Mouse (Mus musculus) gastrocnemius, postnatal 4 days (tissue): Measurements from ENCODE around the gene Arhgef10l. TPM values are rescaled to one million over a fixed set of nuclear protein-coding genes. Genes with fewer than 3 reads are reported as not detected.

Experiments used
- DNase-seq, 2 experiments: peaks; one replicate each; pipeline ENCODE4 v3.0.0; 2021 to 2022; ENCODE audit warnings: low spot score in 2 of 2, mixed read lengths in 2 of 2
- long read RNA-seq, 2 experiments: library from polyadenylated mRNA; stranded (forward); transcript quantifications; one replicate each; pipeline ENCODE4 v2.0.0; 2021
- total RNA-seq, 2 experiments: library from RNA; stranded (reverse); gene quantifications; 2 replicates each; pipeline ENCODE4 v1.2.3; 2021

Arhgef10l gene
- 10 to 100 TPM; 53.6 to 54.6 TPM for total RNA-seq
- long read RNA-seq, experiment 1, full-length matches to known transcripts: 11 of 83 reads
- long read RNA-seq, experiment 1, partial matches to known transcripts: 25 of 83 reads
- long read RNA-seq, experiment 1, other reads (novel, unspliced or antisense): 47 of 83 reads
- long read RNA-seq, experiment 2, full-length matches to known transcripts: 9 of 101 reads
- long read RNA-seq, experiment 2, partial matches to known transcripts: 31 of 101 reads
- long read RNA-seq, experiment 2, other reads (novel, unspliced or antisense): 61 of 101 reads

DNA sequence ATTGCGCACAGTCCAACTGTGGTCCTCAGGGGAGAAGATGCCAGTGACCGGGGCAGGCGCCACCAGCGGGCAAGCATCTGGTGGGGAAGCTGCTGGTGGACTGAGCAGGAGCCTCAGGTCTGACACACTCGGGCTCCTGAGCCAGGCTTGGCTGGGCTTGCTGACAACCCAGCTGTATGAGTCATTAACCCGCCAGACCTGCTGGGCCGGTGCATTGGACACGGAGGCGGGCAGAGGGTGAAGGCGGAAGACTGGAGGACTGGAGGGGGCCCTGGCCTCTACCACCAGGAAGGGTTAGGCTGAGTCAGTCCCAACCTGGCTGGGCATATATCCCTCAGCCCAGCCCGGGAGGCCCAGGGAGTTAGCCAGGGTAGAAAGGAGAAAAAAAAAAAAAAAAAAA lies at the start of gene Arhgef10l:
Gene Arhgef10l (minus strand): TSS at position 253 of the 400 bp plus-strand sequence.
- no peak for DNase-seq

DNA sequence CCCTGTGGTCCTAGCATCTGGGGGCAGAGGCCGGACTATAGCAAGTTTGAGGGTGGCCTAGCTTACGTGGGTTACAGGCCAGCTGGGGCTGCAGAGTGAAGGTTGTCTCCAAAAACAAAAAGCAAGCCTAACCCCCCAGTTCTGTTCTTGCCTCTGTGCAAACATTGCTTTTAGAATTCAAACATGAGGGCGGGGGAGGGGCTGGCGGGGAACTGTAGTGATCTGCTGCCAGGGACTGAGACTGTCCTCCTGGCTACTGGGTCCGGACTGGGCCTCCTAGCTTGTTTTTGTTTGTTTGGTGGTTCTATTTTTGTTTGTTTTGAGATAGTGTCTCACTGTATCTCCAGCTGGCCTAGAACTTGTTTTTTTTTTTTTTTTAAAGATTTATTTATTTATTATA lies 48.8 kb upstream of the Arhgef10l start:
- no peak for DNase-seq

GRCm38 (mm10) chr4:140713480-140714365 lies 47.9 kb upstream of the Arhgef10l start:
- peak; percentile 90 to 91 for DNase-seq

- no peak for DNase-seq
These were observed 45.5 kb upstream of the Arhgef10l start for GRCm38 (mm10) chr4:140711360-140711759.

GRCm38 (mm10) chr4:140710781-140711180 lies 45.0 kb upstream of the Arhgef10l start:
- DNase-seq: no peak

DNA sequence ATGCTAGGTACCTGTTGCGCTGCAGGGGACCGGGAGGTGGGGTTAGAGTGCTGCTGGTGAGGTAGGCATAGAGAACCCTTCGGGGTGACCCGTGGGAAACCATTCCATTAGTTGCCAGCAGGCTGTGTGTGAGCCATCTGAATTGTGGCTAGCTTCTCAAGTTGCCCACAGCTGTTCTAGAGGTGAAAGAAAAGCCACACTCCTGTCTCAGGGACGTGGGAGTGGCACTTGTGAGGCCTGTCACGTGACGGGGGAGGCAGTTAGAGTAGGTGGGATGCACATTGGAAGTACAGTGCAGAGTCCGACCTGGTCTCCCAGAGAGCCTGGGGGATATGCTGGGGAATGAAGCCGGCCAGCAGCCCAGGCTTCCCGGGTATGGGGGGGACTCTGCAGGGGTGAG lies 43.8 kb upstream of the Arhgef10l start:
- DNase-seq: no peak

- DNase-seq: no peak
These were observed 43.3 kb upstream of the Arhgef10l start for GRCm38 (mm10) chr4:140709111-140709510.

DNA sequence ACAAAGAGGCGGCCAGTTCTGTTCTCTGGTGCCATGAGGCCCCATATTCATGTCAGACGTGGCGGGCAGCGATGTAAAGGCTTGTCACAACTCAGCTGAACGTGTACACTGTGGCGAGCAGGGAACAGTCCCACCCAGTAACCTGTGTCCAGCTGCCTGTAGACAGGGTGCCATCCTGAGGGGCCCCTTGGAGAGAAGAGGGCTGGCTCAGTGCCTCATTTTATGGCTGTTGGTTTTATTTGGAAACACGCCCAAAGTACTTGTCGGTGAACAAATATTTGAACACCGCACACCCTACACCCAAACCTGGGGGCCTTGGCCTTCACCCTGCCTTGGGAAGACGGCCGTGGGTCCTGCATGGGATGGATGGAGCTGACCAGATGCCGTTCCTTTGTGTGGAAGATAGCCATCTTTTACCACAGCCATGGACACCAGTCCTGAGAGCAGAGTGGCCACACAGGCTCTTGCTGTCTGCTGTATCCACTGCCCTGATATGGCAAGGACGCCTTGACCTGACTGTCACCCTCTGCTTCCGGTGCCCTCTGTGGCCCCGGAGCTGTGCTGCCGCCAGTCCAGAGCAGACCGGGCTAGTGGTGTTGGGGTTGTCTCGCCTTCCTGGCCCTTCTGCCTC lies 42.6 kb upstream of the Arhgef10l start:
- no peak for DNase-seq

- no peak for DNase-seq
These were observed 41.8 kb upstream of the Arhgef10l start for GRCm38 (mm10) chr4:140707615-140708014.

- no peak for DNase-seq
These were observed 38.4 kb upstream of the Arhgef10l start for GRCm38 (mm10) chr4:140704166-140704565.

- no peak for DNase-seq
These were observed 37.8 kb upstream of the Arhgef10l start for GRCm38 (mm10) chr4:140703636-140704035.

- peak; percentile 86 to 87 for DNase-seq
These were observed 37.0 kb upstream of the Arhgef10l start for GRCm38 (mm10) chr4:140702611-140703327.

DNA sequence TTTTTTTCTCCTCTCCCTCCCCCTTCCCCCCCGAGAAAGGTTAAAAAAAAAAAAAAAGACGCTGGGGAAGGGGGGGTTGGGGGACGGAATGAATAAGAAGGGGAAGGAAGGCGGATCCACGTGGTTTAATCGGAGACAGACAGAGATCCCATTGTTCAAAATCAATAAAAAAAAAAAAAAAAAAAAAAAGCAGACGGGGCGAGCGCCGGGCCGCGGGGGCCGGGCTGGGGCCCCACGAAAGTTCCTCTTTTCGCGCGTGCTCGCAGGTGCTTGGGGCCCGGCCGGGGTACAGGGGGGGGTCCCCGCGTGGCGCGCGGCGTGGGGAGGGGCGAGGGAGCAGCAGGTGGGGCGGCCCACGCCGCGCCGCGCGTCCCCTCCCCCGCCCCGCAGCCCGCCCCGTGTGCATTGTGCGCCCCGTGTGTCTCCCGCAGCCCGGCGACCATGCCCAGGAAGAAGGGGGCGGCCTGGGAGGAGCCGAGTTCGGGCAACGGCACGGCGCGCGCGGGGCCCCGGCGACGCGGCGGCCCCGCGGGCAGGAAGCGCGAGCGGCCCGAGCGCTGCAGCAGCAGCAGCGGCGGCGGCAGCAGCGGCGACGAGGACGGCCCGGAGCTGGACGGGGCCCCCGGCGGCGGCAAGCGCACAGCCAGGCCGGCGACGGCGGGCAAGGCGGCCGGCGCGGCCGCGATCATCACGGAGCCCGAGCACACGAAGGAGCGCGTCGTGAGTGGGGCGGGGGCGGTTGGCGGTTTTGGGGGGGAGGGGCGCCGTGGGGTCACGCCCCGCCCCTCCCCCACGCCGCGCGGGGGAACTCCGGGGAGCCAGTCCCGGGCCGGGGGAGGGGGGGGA lies 36.1 kb upstream of the Arhgef10l start:
- DNase-seq: peak in 1 of 2 experiments; percentile 41

DNA sequence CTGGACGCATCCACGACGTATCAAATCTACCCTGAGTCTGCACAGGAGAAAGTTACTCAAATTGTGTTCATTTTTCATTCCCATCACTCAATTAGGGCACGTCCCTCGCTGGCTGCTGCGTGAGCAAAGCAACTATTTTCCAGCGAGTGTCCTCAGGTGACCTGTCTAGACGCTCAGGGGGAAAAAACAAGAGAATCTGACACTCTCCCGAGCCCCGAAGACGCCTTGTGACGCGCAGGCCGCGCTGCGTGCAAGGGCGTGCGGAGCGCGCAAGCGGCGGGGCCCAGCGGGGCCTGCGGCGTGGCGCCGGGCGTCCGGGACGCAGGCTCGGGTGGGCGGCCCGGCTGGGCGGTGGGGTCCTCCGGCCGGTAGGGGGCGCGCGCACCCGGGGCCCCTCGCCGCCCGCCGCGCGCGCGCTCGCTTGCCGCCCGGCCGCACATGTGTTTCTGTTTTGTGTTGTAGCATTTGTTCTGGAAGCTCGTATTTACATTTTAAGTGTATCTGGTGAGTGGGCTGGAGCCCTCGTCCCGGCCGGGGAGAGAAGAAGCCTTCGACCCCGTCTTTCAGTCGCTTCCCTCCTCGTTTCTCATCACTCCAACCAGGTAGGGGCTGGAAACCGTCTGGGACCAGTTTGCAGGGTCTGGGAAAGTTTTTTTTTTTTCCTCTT lies 35.4 kb upstream of the Arhgef10l start:
- DNase-seq: peak; percentile 82 to 84

- DNase-seq: no peak
These were observed 34.6 kb upstream of the Arhgef10l start, which contains the start of gene Rcc2 for GRCm38 (mm10) chr4:140700269-140701018. Gene Rcc2, plus strand, starts transcription at chr4:140700541.

DNA sequence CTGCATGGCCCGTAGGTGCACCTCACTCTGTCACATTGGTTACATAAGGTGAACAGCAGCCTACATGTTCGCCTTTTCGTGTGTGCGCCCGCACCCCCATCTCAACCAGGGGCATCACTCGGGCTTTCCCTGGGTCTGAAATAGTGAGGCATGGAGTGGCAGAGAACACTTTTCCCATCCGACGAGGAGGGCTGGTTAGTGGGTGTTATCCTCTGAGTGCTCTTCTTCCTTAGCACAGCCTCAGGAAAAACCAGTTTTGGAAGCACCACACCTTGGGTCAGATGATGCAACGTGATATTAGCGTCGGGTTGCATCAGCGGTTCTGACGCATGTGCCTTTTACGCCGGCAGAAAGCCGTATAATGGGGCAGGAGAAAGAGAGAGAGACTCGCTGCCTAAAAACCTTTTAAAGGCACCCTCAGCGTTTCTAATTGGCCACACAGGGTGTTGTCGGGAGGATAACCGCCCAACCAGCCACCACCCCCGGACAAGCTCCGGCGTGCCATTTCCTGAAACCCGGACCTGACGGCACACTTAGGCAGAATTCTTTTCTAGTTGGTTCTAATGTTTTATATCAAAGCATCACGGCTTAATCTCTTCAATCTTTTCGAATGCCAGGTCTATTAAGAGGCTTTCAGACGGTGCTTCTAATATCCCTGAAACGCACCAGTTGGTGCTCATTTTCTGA lies 33.8 kb upstream of the Arhgef10l start:
- no peak for DNase-seq

GRCm38 (mm10) chr4:140695675-140696585 lies 30.1 kb upstream of the Arhgef10l start:
- no peak for DNase-seq
